Mouse (Mus musculus): ENCODE data around the gene Cfap65.

Cfap65 gene

DNA sequence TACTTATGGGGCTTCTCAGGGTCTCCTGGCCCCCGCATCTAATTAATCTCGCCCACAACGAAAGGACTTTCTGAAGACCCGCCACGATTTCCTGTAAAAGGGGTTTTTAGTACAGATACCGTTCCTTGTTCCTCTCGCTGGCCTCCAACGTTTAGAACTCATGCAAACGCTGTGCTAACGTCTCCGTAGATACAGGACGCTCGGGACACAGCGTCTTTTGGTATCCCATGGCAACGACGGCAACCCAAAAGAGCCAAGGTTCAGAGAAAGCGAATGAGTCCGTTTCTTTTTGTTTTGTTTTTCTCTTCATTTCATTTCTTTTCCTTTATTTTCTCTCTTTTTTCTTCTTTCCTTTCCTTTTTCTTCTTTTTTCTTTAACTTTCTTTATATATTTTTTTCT, at the start of gene Cfap65:
TSS of gene Cfap65 (minus strand) at position 198 of the 400 bp plus-strand sequence.
- DNase-seq: no peak

DNA sequence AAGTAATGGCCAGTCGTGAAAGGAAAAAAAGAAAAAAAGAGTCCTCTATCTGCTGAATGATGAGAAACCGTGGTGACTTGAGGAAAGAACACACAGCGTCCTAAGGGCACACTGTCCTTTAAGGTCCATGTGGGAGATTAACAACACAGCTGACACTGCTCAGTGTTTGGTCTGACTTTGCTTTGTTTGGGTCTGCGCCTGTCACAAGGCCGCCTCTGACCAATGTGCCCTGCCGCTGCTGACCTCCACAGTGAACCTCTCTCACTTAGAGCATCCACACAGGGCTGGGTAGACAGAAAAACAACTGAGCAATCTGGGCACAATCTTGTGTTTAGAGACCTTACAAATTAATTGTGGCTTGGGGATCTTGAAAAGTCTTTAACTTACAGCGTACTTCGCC, 41.6 kb upstream of the Cfap65 start:
- DNase-seq: no peak

DNA sequence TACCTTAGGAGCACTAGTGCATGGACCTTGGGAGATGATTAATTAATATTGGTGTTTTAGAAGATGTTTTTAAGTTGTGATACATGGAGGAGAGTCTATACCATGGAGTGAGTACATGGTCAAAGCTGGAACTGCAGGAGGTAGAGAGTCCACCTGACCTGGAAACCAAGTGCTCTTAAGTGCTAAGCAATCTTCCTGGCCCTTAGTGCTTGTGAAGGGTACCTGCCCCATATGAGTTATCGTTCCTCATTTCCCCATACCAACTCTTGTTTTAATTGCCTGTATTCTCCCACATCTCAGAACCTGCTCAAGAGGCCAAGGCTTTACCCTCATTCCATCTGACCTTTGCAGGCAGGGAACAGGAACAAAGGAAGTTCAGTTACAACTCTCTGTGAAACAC, 40.5 kb upstream of the Cfap65 start:
- no peak for DNase-seq

DNA sequence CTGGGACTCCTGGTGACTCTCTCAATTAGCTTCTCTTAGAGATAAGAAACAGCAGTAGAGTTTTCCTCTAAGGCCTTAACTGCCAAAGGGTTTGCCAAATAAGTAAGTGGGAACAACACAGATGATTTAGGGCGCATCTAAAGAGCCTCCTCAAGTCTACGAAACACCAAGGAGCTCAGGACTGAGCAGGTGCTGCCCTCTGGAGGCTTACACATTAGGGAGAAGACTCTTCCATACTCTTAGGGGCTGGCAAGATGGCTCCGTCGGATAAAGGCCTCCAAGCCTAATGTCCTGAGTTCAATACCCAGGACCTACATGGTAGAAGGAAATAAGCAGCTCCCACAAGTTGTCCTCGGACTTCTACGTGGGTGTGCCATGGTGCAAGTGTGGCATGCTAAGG, 38.2 kb upstream of the Cfap65 start:
- no peak for DNase-seq

DNA sequence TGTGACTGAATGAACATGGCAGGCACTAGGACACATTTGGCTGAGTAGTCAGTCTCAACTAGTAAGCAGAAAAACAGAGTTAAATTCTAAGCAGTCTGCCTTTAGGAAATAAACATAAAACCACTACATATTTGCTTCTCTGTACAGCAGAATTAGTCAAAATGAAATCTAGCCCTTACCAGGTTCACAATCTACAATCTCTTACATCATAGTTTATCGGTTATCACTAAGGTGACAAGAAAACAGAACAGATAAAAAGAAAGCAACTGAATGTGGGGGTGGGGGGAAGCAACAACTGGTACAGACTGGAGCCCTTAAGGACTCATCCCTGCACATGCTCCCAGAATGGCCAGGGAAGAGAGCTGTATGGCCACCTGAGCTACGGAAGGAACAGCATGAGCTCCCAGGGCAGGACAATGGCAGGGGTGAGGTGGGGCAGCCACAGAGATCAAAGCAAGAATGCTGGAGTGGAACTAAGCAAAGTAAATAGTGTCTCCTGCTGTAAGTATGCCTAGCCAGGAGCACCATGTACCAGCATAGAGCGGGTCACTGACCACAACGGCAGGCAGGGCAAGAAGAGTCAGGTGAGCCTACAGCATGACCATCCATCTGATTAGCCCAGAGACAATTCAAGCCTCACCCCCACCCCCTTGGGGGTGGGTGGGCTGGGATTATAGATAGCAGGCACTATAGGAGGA, 36.1 kb upstream of the Cfap65 start:
- DNase-seq: no peak

DNA sequence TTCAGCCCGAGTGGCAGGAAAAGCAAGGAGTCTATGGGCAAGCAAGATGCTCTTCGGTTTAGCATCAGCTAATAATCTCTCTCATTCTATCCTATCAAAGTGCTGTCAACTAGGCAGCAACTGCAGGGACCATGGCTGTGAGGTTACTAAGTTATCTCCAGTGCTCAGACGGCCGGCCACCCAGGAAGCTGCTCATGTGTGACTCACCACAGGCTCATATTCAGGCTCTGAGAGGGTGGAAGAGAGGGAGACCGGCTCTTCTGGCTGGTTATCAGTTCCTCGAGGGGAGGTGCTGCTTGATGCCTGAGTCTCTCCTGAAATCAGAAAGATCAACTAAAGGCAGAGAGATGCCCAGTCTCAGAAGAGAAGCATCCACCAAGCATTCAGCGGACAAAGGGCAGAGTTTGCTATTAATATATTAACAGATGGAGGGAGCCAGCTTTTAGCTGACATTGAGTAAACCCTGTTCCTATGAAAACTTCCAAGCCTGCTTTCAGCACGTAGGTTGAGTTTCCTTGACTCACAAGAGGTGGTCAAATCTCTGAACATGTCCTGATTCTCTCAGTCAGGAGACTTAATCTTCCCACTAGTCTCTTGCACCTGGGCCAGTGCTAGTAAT, 32.7 kb upstream of the Cfap65 start:
- DNase-seq: no peak

DNA sequence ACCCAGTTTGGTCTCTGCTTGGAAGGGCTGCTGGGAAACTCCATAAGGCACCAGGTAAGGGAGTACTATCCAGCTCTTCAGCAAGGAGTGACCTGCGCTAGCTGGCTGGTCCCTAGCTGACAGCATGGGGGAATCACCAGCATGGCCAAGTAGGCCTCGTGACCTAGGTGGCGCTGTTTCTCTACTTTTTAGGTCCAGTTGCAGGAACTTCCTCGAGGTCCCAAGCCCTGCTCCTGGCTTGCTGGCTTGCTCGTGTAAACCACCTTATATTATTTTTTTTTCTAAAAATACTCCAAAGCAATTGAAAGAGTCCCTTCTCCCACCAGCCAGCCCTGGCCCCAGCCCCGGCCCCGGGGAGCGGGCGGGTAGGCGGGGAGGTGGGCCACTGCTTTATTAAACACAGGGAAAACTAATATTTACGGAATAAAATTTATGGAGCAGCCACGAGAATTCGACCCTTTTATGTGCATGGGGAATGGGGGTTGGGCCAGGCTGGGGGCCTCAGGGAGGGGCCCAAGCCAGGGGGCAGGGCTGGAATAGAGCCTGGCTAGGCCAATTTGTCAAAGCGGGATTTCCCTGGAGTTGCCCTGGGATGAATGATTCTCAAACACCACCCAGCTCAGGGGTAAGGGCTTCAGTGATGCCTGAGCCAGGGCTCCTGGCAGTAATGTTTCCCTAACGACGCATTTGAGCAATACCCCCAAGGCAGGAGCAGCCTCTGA, 29.3 kb upstream of the Cfap65 start:
- DNase-seq: peak; percentile 94

DNA sequence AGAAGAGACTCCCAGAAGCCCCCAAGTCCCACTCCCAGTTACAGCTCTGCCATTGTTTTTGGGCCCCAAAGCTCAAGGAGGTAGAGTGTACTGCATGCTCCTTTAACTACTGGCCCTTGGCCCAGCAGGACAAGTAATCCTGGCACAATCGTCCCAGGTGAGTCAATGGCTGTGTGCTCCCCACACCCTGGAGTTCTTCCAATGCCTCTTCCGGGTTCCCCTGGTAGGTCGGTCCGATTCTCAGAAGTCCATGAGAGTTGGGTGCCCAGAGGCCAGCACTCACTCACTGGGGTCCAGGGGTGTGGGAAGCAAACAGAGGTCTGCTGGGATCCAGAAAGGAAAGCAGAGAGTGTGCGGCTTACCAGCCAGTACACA, 27.4 kb upstream of the Cfap65 start:
- DNase-seq: no peak

DNA sequence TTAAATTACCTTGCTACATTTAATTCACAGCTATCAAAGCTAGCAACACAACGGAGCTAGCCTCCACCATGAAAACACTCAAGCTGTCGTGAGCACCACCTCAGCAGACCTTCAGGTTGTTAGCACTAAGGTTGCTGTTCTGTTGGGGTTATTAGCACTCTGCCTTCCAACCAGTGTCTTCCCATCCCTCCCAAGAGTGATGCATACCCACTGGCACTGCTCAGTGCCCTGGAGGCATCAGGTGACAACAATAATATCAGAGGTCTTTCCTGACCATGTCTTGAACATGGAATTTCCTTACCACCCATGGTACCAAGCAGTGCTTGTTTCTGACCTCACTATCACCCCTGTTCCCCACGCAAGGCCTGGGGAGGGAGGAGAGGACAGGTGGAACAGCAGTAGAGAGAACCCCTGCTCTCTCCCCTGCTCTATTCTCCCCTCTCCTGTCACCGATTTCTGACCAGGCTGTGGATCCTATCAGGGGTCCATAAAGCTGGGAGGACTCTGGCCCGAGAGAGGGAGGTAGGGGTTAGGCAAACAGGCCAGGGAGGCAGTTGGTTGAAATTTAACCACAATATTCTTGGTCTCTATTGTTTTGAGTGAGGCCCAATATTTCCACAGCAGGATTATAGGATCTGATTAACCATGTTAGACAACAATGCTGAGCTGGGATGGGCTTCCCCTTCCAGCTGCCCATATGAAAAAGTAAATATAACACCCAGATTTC, 26.9 kb upstream of the Cfap65 start:
- DNase-seq: no peak

DNA sequence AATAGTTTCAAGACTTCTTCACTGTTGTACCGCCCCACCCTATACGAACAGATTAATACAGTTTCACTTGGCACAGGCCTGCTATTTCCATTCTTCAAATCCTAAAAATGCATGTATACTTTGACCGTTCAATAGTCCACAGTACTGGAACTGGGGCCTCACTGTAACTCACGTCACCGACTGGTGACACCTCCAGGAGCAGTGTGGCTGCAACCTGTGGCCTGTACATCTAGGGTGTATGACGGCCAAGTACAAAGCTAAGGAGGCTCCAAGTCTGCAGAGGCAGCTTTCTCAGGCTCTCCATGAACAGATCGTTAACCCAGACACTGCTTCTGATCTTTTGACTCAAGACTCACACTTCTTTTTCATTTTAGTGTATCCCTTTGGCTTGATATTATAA, 26.3 kb upstream of the Cfap65 start:
- DNase-seq: no peak

DNA sequence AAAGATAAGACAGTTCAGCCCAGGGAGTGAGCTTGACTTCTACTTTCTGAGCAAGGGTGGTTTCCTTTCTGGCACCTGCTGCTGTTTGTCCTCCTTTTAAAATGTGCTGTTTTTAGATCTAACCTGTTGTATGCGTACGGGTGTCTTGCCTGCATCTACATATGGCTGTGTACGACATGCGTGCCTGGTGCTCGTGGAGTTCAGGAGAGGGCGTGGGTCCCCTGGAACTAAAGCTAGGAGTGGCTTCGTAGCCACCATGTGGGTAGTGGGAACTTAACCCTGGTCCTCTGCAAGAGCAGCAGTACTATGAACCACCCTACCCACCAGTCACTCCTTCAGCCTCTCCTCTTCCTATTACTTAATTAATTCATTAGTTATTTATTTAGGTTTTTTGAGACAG, 24.7 kb upstream of the Cfap65 start:
- peak; percentile 88 for DNase-seq

DNA sequence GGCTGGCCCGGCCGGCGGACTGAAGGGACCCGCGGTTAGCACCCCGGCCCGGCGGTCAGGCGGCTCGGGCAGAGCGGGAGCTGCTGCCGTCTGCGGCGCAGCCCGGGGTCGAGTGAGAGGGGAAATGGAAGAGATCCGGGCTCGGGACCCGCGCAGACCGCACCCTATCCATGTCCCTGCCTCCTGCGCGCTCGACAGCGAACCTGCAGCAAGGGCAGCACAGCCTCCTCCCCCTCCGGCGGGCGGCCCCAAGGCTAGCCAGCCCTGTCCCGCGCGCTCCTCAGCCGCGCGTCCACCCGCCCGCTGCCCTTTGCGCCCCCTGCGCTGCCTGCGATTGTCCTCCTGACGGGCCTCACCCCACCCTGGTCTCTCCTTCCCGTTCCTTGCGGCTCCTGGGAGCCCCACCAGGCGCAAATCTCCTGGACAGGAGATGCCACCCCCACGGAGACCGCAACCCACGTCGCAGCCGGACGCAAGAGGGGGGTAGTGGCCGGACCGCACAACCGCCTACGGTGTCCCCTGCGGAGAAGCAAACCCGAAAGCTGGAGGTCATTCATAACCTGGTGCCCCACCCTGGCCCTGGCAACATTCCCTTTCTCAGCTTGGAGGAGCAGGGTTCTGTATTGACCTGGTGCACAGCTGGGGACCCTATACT, 16.3 kb upstream of the Cfap65 start, which contains the start of gene Ihh:
TSS of gene Ihh (minus strand) at position 117 of the 655 bp plus-strand sequence.
- DNase-seq: no peak

DNA sequence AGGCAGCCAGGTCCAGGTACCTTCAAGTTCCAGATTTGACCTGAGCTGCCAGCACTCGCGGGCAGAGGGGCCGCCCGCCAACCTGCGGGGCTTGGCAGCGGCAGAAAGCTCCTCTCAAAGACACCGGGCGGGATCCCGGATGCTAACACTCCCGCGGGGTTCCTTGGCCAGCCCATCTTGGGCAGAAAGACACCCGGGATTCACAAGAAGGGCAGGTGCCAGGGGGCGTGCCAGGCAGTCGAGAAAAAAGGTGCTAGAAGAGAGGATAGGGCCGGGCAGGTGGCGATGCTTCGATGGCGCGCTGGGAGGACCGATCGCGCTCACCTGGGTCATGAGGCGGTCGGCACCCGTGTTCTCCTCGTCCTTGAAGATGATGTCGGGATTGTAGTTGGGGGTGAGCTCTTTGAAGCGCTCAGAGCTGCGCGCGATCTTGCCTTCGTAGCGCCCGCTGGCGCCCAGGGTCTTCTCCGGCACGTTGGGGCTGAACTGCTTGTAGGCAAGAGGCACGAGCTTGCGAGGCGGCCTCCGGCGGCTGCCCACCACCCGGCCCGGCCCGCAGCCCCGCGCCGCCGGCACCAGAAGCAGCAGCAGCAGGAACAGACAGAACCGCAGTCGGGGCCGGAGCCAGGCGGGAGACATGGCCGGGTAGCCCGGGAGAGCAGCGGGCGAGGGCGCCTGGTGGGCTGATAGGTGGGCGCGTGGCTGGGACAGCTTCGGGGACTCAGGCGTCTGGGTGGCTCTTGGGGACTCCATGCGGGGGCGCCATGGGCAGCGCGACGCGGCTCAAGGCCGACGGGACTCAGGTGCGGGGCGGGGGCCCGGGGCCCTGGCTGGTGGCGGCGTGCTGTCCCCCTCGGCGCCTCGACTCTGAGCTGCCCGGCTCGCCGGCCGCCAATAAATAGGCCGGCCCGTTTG, 15.4 kb upstream of the Cfap65 start:
- no peak for DNase-seq

DNA sequence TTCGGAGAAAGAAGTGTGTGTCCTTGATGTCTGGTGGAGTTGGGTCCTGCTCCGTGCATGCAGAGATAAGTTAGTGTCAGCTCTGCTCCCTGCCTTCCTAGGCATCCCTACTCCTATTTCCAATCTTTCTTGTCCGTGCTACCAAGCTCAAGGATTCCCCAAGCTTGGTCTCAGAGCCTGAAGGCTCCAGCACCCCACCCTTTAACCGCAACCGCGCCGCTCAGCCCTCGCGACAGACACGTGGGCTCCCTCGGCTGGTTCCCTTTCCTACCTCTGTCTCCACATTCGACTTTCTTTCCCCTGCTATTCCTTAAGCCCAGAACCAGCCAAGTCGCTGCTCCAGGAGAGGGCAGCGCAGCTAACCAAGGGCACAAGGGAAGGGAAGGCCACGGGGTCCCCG, 14.7 kb upstream of the Cfap65 start:
- no peak for DNase-seq

DNA sequence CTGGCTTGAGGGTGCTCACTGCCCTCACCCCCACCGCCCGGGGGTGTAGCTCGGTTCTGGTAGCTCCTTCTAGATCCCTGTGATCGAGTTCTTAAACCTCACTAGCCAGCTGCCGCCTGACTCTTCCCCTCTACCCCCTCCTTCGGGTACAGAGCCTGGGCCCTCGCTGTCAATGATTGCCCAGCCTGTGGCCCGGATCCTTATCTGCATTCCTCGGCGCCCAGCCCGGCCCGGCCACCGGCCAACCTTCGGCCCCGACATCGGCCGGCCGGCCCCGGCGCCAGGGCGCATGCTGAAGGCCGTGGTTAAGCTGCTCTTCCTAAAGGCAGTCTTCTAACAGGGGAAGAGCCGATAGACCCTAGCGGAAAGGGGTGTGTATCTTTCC, 14.3 kb upstream of the Cfap65 start:
- peak; percentile 94 for DNase-seq

DNA sequence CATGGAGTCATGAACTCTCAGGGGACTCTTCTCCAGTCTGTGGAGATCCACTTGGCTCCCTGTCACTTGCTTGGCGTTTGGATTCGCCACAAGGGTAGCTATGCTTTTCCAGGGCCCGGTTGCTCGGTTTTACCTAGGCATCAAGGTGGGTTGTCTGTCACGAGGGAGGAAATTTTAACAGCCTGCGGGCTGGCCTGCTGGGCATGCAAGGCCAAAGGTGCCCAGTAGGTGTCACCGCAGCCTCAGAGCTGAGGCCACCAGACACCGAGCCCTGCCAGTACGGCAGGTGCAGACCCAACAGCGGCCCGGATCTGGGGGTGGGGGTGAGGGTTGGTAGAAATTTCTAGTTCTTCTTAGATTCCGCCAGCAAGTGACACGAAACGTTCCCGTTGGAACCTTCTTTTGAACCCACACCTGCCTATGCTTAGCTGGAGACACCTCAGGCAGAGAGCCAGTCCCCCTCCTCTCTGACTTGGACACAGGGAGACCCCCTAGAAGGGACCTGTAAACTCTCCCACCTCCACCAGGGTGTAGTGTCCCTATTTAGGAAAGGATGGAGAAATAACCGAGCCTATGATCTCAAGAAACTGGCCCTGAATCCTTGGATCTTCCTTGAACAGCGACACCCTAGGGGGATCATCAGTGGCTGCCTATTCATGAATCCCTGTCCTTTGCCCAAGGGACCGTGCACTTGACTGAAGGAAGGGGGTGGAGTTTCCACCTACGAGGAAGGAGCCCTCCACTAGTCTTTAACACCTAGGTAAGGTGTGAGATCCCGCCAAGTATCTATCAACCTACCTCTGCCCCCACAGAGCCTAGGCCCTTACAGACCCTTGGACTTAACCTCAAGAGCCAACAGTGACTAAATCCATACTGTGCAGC, 13.6 kb upstream of the Cfap65 start:
- DNase-seq: peak; percentile 94

DNA sequence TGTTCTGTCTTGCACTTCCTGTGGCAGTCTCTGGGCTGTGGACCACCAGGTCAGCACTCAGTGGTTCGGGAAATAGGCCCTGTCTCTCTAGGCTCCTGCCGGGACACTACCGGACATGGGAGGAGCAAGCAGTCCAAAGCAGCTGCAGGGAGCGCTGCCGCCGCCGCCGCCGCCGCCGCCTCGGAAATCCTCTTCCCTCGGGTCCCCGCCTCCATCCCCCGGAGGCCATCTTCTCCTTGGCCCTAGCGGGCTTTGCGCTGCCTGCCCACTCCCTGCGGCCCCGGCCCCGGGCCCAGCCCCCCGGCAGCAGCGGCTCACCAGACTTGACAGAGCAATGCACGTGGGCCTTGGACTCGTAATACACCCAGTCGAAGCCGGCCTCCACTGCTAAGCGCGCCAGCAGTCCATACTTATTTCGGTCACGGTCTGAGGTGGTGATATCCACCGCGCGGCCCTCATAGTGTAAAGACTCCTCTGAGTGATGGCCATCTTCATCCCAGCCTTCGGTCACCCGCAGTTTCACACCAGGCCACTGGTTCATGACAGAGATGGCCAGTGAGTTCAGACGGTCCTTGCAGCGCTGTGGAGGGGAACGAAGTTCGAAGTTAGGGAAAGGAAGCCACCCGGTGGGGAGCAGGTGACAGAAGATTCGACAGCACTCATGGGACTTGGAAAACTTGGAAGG, 12.7 kb upstream of the Cfap65 start:
- DNase-seq: peak; percentile 93

DNA sequence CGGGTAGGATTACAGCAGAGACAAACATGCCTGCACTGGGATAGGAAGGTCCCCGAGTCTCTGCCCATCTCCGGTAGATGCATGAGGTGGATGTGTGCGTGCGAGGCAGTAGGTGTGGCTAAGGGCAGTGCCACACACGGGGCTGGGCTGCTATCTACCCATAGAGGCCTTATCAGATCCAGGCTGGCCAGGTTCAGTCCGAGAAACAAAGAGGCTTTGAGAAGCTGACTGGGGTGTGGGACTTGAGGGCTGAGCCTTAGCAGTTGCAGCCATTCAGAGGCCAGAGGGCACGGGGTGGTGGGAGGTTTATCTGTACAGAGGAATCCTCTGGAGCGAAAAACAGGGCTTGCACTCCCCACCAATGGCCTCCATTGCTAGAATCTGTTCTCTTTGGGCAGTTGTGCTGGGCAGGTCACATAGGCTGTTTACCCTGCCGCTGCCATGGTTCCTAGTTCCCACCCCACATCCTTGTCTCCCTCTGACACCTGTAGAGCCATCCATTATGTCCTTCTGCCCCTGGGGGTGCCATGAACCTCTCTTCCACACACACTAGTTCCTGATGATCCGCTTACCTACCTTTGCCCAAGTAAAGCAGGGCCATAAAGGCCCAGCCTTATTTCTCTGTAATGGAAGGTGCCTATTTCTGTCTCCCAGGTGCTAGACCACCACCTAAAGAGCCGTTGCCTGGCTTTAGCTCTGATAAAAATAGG, 6.4 kb upstream of the Cfap65 start:
- no peak for DNase-seq

DNA sequence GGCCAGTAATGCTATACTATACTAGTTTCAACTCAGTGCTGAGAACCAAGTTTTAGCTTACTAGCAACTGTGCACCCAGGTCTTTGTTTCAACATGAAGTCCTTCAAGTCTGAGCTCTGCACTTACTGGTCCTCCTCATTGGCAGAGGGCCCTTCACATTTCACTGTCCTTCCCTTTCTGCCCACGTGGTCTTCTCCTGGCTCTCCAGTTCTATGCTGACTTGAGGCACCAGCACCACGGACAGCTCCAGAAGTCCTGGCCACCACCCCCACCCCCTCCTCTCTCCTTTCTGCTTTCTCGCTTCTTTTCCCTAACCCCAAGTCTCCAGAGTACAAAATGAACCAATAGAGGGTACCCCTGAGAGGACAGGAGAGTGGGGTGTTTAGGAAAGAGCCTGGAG, 4.4 kb upstream of the Cfap65 start:
- no peak for DNase-seq

Data from heart, adult 11 months (tissue).